Mouse (Mus musculus): ENCODE measurements around the gene Tpst2.

Tpst2 gene

DNA sequence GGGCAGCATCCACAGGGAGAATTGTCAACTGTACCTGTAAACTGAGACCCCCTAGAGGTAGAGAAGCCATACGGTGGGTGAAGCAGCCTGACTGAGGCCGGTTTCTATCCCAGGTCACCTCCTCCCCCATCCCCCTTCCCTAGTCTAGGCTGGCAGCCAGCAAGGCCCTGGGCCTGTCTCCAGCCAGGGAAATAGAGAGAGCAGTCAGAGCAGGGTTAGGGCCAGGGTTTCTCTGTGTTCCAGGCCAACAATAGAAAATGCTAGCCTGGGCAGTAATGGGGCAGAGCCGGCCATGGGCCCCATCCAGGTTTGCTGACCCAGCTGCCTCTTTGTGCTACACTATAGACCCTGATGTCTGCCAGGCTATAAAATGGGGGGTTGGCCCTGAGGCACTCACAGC is 21.1 kb upstream of the Tpst2 start, which contains the start of gene Crybb1:
Gene Crybb1, plus strand, starts transcription at position 390 of the 400 bp plus-strand sequence.
- DNase-seq (ENCODE audit: low spot score), result no peak

DNA sequence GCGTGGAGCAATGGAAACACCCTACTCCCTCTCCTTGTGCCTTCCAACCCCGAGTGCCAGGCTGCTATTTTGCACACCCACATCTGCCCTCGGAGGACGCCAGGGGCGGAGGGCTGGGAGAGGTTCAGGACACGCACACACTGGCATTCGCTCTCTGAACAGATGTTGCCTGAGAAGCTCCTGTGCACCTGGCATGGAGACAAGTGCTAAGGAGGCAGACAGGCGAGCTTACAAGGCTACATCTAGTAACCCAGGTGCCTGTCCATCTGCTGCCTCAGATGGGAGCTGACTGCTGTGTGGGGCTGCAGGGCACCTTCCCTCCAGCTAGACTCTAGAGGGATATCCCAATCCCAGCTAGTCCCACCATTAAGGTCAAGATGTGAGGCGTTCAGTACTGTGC is 20.0 kb upstream of the Tpst2 start:
- DNase-seq (ENCODE audit: low spot score), result no peak

DNA sequence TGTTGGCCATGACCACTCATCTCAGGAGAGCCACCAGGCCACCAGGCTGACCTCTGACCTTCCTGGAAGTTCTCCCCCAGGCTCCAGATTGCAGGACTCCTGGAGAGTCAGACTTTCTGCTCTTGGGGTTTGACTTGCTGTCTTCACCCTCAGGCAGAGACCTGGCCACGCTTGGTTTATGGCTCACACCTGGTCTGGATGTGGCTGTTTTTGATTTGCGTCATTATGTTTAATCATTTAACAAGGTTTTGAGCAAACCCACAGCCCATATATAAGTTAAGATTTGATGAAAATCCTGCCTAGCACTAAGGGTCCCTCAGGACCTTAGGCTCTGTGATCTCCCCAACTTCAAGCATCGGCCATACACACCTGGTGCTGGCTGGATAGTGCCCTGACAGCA is 18.6 kb upstream of the Tpst2 start:
- DNase-seq (ENCODE audit: low spot score), result no peak

DNA sequence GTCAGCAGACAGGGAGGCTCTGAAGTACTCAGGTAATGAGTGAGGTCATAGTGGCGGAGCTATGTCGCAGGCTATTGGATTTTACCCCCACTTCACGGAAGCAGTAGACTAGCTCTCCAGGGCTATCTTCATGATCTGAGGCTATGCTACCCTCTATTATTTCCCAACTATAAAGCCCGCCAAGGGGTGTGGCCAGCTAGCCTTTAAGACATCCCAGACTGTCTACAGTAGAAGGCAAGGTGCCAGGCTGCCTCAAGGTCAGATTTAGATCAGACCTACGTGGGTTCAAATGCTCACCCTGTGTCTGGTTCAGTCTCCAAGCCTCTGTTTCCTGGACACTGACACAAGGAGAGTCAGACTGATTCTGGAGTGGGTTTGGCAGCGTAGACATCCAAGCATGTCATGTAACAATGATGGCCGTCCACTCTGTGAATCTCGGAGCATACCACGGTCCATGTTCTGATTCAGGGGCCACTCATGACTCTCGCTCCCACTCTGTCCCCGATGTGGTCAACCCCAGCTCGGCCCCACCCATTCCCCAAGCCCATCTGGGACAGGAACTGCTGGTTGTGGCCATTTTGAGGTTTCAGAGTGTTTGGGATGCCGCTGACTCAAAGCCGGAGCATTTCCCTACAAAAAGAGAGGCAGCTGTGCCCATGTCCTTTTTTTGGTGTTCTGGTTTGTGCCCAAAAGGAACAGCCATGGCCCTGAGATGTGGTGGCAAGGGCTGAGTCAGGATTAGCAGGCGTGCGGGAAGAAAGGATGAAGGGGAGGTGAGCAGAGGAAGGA is 16.4 kb upstream of the Tpst2 start:
- no peak for DNase-seq (ENCODE audit: low spot score)

DNA sequence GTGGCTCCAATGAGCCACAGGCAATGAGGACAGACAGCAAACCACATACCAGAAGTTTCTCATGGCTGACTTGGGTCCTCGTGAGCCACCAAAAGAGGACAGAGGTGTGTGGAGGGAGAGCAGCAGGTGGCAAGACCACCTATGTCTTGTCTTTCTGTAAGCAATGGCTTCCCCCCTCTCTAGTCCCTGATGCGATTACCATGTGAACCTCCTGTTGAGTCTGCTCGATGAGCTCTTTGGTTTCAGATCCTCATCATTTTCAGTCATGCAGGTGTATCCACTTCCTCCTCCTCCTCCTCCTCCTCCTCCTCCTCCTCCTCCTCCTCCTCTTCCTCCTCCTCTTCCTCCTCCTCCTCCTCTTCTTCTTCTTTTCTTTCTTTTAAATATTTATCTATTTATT is 15.7 kb upstream of the Tpst2 start:
- no peak for DNase-seq (ENCODE audit: low spot score)

DNA sequence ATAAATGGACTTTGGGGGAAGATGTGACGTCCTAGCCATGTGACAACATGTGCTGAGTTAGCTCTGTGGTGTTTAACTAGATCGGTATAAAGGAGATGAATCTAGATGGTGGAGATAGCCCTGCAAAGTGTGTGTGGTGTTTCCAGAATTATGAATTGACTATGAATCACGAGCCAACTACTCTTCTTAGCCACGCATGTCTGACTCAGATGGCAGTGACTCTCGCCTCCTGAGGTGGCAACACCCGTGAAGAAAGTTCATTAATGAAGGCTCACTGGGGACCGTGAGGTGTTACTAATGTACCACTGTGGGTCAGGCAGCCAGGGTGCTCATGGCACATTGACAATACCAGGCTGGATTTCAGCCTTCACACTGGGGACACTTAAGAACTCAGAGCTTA is 12.4 kb upstream of the Tpst2 start:
- DNase-seq (ENCODE audit: low spot score), result no peak

DNA sequence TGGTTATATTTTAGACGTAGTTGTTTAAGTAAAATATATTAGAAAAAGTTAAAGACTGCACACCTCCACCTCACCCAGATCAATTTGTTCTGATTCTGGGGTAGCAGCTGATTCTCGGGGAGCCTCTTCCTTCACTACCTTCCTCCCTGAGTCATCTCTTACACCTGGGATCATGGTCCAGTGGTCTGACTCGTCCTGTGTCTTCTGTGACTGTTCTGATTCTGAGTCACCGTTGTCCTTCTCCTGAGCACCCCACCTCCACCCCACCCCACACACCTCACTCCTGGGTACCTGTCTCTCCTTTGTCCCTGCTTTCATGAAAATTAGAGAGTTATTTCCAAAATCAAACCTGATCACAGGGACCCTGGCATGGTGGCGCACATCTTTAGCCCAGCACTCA is 11.4 kb upstream of the Tpst2 start:
- no peak for DNase-seq (ENCODE audit: low spot score)

DNA sequence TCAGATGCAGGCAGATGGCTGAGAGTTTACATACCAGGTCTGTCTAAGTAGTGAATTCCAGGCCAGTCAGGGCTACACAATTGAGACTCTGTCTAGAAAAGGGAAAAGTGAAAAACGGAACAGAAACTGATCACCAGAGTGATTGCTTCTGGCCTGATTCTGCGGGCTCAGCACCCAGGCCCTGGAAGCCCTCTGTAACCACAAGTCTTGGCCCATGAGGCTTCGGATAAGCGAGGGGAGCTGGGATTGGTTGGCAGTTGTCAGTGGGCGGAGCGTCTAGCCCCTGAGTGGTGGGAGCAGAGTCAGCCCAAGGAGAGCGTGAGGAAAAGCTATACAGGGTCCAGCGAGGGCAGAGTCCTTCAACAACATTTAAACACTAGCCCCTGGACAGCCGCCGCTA is 11.0 kb upstream of the Tpst2 start:
- DNase-seq (ENCODE audit: low spot score), result no peak

DNA sequence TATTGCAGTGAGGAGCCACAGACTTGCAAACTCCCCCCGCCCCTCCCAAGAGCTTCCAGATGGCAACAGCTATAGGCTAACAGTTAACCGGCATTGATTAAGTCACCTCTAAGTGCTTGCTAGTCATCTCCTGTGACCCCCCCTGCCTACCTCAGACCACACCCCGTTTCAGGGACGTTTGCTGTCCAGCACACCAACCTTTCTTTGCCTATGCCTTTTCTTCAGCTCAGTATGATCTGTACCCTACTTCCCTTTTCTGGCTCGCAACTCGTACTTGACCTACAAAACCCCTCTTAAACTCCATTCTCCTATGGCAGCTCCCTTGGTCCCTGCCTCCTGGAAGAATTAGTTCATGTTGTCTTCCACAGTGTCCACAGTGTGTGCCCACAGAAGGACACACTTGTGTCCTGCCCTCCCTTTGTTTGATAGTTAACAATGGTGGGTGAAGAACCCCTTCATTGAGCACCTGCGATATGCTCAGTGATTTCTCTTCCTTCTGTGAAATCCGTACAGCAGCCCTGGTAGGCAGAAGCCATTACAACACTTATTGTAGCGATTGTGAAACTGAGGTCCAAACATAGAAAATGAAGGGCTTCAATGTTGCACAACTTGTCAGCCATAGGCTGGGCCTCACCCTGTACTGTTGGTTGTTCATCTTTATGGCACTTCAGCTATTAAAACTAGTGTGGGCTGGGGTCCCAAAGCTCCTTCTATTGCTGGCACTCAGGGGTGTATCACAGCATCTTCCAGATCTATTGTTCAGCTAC is 10.3 kb upstream of the Tpst2 start:
- no peak for DNase-seq (ENCODE audit: low spot score)

DNA sequence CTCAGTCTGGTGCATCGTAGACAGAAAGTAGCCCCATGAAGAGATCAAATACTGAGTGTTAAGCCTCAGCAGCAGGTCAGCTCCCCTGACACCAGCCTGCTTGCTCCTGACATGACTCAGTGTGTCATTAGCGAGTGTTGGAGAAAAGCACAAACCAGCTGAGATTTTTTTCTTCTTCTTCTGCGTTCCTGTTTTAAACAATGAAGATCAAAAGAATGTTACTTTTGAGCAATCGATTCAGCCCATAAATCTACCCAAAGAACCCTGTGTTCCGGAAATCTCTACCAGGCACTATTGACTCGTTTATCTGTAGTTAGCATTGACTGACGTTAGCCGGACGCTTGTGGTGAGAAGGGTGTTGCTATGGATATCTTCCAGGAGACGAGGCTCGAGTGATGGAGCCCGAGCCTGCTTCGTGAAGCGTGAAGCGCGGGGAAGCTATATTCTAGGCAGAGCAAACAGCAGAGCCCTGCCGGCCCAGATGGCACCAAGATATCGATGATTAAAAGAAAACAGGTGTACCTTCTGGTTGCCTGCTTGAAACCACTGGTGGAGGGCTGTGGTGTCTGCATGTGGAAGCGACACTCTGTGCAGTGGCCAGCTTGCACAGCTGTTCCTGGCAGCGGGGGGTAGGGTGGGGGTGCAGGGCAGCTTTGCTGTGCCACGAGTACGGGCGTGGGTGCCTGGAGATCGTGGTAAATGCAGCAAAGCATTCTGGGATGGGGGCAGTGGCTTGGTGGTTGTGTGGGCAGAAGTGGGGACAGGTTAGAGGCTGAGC is 5.5 kb upstream of the Tpst2 start:
- DNase-seq (ENCODE audit: low spot score), result peak; percentile 78

DNA sequence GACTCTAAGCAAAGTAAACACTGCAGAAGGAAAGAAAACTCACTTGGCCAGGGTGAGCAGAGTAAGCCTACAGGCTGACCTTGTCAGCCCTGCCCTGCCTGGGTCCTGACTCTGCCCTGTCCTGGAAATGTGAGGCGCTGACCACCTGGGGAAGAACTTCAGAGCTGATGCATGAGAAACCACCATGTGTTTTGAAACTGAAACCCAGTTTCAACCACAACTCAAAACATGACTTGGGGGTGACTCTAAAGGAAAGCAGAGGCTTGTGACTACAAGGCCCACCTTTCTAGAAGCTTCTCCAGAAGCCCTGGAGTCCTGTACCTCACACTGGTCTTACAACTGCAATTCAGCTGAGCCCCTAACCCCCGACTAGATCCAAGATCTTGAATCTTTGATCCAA is 3.6 kb upstream of the Tpst2 start:
- DNase-seq (ENCODE audit: low spot score), result peak; percentile 48

DNA sequence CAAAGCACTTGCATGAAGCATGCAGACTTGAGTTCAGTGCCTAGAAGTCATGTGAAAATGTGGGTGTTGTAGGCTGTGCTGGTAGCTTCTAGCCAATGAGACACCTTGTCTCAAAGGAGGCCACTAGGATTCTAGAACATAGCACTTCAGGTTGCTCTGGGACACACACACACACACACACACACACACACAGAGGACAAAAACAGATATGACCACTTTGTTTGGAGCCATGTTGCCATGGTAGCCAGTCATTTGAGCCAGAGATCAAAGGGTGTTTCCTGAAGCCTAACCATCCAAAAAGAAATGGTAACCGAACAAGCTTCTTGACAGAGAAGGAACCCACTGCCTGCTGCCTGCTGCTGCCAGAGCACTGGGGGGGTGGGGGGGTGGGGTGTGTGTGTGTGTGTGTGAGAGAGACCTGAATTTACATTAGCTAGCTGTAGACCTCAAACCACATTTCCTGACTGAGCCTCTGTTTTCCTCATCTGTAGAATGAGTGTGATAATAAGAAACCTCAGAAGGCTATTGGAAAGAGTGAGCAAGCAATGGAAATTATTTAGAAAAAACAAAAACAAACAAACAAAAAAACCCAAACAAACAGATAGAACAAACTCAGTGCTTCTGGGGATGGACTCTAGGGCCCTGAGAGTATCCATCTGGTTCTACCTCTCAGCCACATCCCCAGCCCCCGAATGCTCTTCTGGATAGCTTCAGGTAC is 2.6 kb upstream of the Tpst2 start:
- peak; percentile 88 for DNase-seq (ENCODE audit: low spot score)

DNA sequence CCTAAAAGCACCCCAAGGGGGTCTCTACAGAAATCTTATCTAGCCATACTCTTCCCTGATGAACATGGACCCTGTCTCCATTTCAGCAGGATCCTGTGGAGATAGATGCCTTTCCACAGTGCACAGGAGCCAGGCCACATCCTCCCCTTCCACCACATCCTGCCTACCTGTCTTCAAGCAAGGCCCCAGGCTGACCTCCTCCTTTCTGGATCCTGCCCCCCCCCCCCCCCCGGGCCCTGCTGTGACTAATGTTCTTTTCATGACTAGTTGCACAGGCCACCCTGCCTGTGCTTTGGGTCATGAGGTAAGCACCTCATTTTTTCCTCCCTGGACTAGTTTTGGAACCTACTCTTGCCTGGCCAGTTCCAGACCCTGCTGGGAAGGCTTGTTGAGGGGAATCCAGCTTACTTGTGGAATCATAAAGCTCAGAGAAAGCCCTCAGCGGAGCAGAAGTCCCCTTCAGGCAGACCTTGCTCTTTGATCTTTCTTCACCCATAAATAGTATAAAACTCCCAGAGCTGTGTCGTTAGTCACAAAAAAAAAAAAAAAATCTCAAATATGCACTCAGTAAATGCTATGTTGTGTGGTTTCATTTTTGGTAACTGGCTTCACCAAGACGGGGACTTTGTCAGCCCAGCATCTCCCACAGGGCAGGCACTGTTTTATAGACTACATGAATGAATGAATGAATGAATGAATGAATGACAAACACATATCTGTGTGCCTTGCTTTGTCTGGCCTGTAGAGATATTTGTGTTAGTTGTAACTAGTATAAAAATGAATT is 1.3 kb upstream of the Tpst2 start:
- peak; percentile 70 for DNase-seq (ENCODE audit: low spot score)

DNA sequence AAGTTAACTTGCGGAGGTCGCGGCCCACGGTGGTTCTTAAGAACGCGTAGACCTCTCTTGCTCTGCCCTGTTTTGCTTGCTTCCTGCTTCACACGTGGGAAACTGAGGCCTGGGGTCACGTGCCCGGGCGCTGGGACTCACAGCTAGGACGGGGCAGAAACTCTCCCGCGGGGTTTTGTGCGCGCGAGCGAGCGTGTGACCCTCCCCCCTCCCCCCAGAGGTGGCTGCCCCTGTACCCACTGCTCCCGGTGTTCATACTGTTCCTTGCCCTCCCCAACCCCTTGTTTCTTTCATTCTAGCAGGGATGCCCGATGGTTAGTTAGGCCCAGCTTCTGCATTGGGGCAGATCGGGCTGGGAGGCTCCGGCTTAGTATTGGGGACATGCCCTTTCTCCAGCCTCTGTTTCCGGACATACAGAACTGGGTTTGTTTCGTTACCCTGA is 437 bp downstream of the Tpst2 start:
- no peak for DNase-seq (ENCODE audit: low spot score)

DNA sequence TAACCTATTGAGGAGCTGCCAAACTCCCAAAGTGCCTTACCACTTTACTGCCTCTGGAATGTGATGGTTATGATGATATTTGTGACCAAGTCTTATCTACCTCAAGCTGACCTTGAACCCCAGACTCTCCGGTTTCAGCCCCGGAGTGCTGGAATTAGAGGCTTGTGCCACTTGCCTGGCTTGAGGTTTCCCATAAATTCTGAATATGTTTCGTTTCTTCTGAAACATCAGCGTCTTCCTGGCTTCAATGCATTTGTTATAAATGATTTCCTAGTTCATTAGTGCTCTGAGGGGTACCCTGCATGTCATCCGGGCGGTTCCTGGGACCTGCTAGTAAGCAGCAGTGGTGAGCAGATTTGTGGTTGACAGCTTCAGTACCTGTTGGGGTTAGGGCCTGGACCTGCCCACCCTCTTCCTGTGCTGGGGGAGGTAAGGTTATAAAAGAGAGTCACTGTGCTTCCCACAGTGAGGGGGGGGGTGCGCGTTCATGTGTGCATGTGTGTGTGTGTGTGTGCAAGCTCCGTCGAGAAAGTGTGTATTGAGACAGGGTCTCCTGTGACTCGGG is 1.5 kb downstream of the Tpst2 start:
- peak; percentile 59 for DNase-seq (ENCODE audit: low spot score)

DNA sequence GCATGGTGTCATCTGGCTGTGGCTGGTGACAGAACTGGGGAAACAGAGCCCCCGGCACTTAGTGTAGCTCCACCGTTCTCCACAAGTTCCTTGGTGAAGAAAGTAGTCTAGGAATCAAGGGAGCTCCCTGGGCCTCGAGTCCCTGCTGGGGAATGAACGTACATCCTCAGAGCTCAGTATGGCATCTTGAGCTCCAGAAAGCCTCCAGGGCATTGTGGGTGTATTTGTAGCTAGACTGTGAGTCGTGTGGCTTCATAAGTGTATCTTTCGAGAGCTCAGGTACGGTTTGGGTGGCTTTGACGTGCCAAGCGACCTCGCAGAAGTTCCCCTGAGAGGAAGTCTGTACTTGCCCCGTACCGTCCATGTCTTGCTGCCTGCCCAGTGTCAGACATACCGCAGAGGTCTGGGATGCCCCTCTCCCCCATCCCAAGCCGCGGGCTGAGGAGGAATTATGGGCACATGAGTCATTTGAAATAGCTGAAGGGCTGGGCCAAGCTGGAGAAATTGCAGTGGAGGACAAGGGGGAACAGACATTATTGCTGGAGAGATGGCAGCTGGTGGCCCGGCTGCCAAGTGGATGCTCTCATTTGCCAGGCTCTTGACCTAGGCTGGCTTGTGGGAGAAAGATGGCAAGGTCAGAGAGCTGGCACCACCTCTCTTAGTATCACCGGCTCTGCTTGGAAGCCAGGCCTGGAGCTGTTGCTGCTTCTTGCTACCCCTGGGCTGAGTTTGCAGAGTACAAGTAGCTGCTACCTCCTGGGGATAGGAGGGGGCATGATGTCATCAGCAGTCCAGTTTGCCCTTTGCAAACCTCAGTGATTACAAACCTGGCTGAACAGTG is 2.9 kb downstream of the Tpst2 start:
- no peak for DNase-seq (ENCODE audit: low spot score)

DNA sequence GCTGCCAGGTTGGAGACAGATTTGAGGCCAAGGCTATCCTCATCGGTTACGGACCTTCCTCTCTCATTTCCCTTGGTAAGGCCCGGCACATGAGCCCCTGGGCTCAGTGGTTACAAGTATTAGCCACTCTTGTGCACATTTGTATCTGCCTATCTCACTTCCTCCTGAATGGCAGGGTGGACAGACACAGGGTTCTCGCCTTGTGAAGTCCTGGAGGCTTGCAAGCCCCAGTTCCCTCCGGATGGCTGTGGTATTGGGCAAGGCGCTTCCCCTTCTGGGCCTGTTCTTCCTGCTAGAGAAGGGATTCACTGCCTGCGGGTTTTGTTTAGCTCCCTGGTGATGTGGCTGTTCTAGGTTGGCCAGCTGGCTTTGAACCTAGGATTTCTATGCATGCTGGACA is 3.7 kb downstream of the Tpst2 start:
- no peak for DNase-seq (ENCODE audit: low spot score)

DNA sequence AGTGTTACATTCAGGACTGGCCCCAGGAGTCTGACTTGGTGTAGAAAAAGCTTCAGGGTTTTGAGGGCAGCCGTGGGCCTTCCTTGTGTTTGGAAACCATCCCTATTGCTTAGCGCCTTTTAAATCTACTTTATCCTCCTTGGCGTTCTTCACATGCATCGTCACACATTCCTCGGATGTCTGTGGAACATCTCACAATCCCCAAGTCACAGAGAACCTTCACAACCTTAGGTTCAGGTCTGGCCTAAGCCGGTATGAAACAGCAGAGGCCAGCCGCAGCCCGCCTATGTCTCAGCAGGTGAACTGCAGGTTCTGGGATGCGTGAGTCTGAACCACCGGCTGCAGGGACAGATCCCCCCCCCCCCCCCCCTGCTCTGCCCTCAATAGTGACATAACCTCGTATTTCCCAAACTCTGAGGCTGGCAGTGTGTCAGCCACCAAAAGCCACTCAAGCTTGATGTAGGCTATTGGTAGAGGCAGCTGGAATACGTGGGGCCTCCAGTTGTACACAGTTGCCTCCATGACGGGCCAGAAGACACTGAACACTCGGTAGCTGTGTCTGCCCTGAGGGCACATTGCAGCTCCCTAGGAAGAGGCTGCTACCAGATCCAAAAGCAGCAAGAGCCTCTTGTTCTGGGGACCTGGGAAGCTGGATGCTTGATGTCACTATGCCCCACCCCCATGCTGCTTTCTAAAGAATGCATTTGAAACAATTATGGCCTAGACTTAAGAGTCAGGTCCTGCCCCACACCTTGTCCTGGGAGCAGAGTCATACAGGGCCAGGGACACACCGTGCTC is 4.6 kb downstream of the Tpst2 start:
- DNase-seq (ENCODE audit: low spot score), result no peak

DNA sequence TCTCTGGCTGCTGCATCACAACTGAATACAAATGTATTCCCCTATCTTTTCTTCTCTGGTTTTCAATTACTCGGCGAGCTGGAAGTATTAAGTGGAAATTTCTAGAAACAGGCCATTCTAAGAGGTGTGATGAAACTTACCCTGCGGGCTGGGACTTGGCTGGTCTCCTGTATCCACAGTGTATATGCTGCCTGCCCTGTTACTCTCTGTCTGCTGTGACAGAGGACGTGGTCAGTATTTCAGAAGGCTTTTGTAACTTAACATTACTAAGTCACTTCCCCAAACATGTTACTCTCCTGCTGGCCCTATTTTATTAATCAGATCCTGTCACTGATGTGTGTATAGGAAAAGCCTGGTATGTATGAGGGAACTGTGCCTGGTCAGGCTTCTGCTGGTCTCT is 5.2 kb downstream of the Tpst2 start:
- no peak for DNase-seq (ENCODE audit: low spot score)

All from T-cell, adult 2 months (primary cell).